Mouse (Mus musculus) olfactory bulb, adult 2 months (tissue): ENCODE measurements around the gene Qsox1.

Experiments used
- CTCF ChIP-seq: fragments of 200-500 bp; IDR thresholded peaks from 2 replicates; pipeline ENCODE4 v1.5.1; 2012; ENCODE audit warnings: low read depth, mild to moderate bottlenecking, low read length, moderate library complexity; ENCODE audit not compliant: insufficient read depth
- POLR2A ChIP-seq: fragments of 200-500 bp; IDR thresholded peaks from 2 replicates; pipeline ENCODE4 v1.6.1; 2012; ENCODE audit warnings: mild to moderate bottlenecking, low read depth, low read length, moderate library complexity; ENCODE audit not compliant: insufficient read depth

GRCm38 (mm10) chr1:155805607-155806006, 7.1 kb downstream of the Qsox1 start:
- TF ChIP-seq POLR2A: no peak
- no peak for TF ChIP-seq CTCF
